Mouse (Mus musculus) kidney, adult 11 months (tissue): ENCODE measurements around the gene Sept12.
A peak's percentile ranks its signal among the peaks of the same experiment; 100 is the strongest.

Source experiments
- DNase-seq: peaks from one replicate; pipeline ENCODE4 v3.0.0; 2022

The Sept12 gene

DNA sequence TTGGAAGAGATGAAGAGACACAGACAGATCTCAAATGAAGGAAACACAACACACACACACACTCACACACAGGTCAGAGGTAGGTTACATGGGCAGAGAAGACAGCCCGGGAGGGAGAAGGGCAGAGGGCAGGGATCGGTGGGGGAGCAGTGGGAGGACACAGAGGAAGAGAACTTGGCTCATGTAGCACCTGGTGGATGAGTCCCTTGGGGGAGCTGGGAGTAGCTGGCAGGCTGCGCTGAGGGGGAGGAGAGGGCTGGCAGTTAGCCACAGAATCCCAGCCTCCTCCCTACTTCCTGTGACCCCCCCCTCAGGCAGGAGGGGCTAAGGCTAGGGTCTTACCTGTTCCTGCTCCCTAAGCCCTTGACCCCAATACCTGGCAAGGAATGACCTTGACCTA lies at the start of gene Sept12:
Gene Sept12 (minus strand): TSS at position 300 of the 400 bp plus-strand sequence.
- no peak for DNase-seq

DNA sequence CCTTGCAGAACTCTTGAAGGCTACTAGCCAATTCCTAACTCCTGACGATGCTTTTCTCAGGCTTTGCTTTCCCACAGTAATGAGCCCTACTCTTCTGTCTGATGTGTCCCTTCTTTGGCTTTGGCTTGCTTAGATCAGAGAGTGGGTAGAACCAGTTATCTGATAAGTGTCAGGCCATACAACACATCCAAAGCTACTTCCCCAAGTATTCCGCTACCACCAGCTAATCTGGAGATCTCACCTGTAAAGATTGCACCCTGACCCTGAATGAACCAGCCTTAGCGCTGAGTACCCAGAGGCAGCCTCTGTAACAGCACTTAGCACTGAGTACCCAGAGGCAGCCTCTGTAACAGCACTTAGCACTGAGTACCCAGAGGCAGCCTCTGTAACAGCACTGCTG lies 47.7 kb upstream of the Sept12 start:
- DNase-seq = no peak

DNA sequence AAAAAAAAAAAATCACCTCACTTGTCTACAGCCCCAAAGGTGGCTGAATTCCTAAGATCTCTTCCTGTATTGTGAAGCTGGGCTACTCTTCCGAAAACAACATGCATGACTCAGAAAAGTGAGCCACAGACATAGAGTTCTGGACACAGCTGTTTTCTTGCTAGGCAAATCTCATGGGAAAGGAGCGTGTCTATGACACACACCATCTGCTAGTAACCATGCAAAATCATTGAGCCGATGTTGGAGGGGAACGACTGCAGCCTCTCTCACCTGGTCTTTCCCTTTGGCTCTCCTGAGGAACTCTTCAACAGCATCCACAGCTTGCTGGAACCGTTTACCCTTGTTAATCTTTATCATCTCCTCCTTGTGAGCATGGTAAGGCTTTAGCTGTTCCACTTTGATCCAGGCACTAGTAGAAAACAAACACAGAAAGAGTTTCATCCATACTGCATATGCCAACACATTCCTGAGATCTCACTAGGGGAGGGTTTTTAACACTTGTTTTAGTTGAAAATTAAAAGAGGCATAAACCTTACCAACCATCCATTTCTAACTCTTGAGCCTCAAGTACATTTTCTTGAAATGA lies 39.1 kb upstream of the Sept12 start:
- peak; percentile 20 for DNase-seq

DNA sequence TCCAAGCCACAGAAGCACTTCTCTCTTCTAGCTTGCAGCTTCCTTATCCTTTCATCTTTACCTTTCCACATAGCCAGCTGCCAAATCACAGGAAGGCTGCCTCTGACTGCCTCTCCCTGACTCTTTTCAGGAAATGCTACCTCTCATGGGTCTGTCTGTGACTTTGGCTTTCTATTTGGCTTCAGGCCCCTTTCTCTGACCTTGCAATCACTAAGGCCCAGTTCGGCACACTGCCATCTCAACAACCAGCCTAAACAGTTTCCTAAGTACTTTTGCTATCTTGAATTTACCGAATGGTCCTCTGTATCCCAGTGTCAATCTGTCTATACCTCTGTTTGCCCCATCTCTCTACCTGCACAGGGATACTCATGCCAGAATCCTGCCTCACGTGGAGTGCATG lies 37.9 kb upstream of the Sept12 start:
- DNase-seq = no peak

DNA sequence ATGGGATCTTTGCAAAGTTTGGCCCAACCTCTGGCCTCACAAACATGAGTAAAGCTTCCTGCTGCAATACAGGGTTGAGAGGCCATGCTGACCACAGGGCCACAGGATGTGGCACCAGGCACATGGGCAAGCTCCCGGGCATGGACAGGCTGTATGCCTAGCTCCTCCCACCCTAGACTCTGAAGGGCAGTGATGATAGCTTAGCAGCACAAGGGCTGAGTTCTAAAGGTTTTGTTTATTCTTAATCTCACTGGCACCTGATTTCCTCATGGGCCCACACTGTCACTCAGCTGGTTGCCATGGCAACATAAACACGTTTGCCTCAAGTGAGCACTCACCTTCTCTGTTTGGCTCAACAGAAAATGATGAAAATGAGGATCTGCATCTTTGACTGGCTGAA lies 32.2 kb upstream of the Sept12 start:
- no peak for DNase-seq

DNA sequence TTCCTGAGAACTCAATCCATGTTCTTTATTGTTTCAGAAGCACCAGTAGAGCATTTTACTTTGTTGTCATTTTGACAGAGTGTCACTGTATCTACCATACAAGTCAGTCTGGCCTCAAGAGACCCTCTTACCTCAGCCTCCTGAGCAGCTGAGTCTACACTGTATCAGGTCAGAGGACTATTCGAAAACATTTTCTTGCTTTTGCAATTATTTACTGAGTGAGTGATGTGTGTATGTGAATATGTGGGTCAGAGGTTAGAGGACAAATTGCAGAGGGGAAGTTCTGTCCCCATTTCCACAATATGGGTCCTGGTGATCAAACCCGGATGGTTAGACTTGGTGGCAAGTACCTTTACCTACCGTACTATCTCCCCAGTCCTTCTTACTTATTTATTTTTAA lies 26.4 kb upstream of the Sept12 start:
- DNase-seq = no peak

DNA sequence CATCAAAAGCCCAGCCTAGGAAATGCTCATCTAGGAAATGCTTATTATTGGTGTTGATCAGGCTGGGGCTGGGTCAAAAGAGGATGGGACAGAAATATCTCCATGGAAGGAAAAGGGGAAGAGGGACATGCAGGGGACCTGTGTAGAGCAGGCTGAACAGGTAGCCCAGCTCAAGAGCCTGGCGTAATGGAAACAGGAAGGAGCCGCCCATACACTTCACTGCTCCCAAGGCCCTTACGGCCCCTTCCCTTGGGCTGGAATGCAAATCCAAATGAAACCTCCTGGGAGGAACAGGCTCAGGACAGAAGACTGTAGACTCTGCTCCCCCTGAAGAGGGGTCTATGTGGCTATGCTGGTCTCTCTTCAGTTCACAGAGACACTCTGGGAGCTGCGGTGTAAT lies 16.9 kb upstream of the Sept12 start:
- no peak for DNase-seq

DNA sequence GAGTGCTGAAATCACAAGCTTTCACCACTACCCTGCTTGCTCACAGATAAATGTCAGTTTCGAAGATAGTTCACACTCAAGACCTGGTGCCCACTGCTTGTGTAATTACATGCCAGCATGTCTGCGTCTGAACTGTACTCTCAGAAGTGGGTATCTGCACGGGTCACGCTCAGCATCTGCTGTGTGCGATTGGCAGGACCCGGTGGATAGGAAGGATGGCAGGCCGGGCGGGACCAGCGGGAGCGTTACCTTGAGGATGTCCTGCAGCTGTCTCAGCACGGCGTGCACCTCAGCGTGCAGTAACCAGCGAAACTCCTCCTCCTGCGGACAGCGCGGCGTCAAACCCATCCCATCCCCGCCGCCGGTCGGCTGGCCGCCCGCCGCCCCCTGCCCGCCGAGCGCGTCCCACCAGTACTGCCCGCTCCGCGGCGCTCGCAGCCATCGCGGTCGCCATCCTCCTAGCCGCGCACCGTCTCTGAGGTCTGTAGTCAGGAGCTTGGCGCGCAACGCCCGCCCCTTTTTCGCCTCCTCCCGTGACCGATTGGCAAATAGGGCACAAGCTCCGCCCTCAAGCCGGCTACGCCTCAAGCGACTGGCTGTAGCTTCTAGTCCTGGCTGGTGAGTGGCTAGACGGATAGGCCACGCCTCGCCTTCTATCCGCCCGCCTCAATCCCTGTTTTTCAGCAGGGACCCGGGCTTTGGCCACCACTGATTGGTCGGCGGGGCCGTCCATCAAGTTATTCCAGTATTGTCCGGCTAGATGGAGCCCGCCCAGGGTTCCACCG lies 15.6 kb upstream of the Sept12 start, which contains the start of gene Rogdi:
Gene Rogdi (minus strand): TSS at position 500 of the 785 bp plus-strand sequence.
- DNase-seq = peak; percentile 100

DNA sequence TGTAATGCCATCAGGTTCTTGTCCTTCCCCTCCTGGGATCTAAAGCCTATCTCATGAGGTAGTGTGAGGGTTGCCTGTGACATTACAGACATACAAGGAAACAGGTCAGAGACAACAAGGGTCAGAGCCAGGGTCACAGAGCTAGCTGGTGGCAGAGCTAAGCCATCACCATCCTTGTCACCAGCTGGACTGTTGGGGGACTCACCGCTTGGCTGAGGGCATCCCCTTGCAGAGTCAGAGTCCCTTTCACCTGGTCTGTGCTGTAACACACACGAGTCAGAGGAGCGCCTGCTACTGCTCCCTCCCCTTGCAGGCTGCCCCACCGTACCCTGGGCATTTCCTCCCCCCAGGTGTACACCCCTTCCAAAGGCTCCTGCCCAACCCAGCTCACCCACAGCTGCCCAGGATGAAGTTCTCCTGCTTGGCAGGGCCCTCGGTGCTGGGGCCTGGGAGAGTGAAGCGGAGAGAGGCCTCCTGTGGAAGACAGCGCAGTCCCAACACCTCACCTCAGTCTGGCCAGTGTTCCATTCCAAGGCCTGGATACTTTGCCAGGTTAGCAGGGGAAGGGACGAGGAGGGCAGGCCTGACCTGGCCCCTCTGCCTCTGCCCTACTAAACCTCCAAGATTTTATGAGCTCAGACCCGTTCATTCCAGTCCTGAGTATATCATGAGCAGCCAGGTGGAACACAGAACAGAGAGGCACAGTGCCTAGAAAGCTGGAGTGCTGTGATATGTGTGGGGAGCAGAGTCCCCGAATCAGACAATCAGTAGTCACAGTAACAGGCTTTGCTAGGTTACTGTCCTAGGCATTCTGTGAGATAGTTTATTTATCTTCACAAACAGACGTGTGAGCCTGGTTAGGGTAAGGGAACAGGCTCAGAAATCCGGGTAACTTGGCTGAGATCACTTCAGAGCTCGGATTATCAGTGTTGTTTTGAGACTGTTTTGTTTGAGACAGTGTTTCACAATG lies 14.7 kb upstream of the Sept12 start:
- DNase-seq = peak; percentile 70

DNA sequence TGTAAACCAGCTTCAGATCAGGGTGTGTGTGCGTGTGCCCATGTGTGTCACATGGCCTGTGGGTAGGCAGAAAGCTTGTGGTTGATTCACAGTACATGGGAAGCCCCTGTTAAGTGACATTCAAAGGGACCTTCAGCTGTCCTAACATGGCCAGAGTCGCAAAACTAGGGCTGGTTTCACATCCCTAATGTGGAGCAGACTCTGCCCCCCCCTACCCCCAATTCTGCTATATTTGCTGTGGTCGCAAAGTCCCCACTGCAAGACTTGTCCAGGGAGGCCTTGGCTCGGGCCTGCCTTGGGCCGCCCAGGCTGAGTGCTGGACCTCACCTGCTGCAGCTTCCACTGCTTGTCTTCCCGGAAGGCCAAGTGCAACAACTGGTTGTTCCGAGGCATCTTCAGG lies 13.6 kb upstream of the Sept12 start:
- no peak for DNase-seq

DNA sequence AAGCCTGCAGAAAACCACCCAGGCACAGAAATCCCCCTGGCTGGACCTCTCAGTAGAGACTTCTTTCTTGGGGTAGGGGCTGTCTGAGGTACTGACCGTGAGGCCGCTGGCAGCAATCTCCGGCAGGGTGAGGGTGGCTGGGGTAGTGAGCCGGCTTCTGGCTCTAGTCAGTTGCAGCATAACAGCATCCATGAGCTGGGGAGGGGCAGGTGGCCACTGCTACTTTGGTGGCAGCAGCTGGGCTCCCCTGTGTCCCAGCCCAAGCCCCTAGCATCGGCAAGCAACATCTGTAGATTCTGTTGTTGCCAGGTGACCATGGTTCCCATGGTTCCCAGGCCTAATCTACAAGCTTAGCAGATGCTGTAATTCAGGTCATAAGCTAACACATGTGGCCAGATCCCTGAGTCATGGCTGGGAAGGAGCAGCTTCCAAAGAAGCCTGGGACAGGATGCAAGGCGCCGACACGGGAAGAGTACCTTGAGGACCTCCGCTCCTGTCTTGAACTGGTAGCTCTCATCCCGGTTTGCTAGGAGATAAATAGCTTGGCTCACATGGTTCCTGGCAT lies 12.8 kb upstream of the Sept12 start:
- DNase-seq = no peak

DNA sequence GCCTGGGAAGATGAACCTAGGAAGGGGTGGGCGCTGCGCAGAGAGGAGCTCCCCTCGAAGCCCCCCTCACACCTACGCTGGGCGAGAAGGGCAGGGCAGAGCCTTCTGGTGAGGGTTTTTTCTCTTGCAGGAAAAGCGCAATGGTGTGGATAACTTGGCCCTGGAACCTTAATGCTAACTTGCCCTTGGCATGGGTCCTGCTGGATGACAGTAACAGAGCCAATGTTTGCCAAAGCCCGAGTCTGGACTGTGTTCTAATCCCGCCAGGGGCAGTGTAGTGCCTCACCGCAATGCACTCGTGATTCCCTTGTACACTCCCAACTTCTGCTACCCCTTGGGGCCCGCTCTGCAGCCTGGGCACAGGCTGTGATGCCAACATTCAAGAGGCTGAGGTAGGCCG lies 10.4 kb upstream of the Sept12 start:
- peak; percentile 69 for DNase-seq

DNA sequence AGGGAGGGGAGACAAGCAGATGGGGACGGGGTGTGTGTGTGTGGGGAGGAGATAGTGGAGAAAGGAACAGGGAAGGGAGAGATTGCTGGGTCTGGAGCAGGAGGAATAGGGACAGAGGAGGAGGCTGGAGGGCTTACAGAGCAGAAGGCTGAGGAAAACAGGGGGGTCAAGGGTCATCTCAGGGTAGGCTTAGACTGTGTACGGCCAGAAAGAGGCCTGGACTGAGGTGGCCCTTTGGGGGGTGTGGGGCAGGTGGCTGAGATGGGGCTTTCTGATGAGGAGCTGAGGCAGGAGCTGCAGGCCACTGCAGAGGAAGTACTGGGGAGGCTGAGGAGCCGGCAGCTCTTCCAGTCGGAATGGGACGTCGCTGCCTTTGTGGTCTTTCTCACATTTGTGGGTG lies 9.8 kb upstream of the Sept12 start:
- peak; percentile 23 for DNase-seq

DNA sequence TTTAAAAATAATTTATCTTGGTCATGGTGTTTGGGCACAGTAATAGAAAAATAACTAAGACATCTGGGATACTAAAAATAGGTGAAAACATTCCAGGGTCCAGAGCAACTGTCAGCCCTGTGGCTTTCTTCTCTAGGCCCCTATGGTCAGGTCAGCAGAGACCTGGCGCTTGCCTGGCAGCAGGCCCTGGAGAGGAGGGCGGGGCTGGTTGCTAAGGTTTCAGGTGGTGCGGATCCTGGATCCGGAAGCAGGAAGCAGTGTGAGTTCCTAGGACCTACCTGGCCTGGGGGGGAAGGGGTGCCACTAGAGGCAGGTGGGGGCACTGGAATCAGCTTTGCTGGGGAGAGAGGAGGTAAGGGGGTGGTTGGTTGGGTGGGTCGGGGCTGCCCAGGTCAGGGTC lies 9.4 kb upstream of the Sept12 start, which contains the start of gene Smim22:
Gene Smim22 (plus strand): TSS at position 222 of the 400 bp plus-strand sequence.
- DNase-seq = peak; percentile 87

DNA sequence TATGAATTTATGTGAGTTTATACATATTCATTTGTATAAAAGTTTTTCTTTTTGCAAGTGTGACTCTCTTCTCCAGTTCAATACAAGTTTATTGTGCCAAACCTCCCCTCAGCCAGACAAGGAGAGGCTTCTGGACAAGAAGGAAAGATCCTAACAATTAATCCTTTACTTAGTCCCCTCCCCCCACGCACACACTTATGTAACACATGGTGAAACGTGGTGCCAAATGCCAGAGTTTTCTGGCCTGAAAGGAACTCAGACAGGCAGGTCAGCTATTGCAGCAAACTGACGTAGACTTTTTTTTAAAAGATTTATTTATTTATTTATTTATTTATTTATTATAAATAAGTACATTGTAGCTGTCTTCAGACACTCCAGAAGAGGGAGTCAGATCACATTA lies 3.0 kb upstream of the Sept12 start:
- peak; percentile 57 for DNase-seq

DNA sequence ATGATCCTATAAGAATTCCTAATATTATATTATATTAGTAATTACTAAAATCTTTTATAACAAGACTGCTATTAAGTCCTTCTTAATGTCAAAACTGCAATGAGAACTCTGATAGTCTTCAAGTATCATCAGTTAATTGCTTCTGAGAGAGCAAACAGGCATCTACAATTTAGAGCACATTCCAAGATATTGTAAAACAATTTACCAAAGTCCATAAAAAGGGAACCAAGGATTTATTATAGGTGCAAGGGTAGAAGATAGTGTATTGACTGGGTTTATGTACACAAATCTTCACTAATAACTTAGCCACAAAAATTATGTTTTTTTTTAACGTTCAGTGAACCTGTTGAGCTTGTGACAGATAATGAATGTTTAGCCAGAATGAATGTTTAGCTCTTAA lies 1.3 kb upstream of the Sept12 start:
- DNase-seq = no peak

DNA sequence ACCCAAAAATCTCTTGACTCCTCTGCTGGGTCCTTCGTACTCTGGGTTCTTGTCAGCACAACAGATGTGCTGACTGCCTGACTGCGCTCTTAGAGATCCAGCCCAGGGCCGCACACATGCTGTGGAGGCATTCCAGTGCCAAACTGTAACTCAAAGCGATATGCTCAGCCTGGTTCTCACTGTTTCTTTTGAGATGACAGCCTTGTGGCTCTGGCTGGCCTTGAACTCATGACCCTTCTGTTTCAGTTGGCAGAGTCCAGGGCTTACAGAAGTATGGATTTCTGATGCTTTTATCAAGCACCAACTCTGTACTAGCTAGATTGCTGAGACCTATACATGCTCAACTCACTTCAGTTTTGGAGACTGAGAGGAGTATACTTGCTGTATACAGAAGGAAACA lies 4.4 kb downstream of the Sept12 start:
- no peak for DNase-seq

DNA sequence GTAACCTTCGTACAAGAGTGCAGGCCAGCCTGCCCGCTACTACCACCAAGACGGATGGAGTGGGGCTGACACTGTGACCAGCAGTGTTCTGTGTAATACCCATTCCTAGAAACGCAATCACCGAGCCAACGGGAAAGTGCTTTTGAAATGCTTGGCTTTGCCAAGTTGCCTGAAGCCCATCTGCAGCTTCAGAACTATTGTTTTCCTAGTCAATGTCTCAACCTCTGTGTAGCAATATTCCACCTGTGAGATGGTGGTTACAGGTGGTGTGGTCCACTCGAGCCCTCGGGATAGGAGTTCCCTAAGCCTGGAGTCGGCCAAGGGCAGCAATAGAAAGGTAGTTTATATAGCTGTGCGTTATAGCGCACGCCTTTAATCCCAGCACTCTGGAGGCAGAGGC lies 12.9 kb downstream of the Sept12 start:
- no peak for DNase-seq

DNA sequence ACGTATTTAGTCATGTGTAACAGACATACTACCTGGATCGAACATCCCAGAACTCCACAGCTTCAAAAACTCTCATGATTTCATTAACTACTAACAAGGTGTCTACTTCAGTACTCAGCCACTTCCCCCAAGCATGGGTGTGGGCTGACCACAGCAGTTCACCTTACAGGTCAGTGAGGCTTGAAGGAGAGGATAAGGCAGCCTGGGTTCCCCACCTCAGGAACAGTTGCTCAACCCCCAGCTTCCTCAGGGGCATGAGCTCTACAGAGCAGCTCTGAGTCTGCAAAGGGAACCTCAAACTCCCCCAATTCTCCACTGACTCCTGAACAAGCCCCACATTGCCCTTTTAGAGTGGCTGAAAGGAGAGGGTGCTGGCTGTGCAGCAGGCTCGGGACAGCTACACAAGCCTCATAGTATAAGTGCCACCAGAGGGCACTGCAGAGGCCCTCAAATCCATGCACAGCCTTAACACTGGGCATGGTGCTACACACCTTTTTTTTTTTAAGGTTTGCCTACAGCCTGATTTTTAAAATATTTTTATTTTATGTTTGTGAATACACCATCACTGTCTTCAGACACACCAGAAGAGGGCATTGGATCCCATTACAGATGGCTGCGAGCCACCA lies 17.8 kb downstream of the Sept12 start:
- peak; percentile 30 for DNase-seq

DNA sequence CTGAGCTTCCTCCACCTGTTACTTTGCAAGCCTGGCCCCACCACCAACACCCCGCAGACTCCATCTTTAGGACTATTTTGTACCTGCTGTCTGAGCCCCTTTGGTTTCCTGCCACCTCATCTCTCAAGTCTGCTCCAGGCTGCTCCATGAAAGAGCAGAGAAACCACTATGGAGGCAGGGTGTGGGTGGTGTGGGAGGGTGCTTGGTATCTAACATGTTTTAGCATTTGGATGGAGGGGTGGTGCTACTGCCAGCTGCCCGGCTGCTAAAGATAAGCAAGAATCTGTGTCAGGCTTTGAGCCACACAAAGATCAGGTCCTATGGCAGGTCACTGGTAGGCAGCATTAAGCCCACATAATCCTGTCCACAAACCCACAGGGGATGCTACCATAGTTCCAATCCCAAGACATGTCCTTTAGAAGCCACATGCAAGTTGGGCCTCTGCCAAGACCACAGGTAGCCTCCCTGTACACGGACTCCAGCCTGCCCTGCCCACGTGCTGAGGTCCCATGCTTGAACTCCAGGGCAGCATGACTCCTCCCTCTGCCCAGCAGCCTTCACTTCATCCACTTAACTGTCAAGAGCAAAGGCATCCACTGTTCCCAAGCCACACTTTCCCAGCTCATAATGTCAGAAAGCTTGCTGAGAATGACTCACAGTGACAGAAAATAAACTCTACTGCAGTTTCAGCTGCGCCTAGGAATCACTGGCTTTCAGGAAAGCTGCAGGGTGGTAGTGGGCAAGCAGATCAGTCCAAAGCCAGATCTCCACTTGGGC lies 19.2 kb downstream of the Sept12 start:
- peak; percentile 36 for DNase-seq

DNA sequence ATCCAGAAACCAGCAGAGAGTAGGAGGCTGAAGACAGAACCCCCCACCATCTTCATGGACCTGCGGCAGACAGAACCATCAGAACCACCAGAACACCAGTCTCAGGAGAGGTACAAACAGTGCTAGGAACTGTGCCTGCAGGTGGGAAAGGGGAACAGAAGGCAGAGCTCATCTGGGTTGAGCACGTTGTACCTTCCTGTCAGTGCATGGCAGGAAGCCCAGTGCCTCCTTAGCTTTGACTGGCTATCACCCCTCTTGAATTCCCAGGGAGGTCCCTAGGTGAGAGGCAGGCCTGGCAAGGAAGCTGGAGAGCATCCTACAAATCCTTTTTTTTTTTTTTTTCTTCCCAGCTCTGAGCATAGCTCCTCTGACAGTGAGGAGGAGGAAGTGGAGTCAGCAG lies 21.5 kb downstream of the Sept12 start:
- DNase-seq = no peak

DNA sequence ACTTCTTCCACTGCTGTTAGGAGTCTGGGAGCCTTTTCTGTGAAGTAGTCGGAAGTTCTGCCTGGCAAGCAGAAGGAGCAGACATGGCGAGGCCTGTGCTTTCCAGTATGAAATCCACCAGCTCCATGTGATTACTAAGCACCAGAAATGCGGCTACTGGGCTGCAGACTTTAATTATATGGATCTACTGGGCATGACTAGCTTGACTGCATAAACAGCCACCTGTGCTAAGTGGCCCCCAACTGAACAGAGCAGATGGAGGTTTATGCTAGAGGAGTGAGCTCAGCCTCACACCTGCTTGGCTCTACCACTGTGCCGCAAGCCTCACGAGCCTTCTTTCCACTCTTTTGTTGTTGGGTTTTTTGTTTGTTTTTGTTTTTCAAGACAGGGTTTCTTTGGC lies 23.1 kb downstream of the Sept12 start:
- DNase-seq = no peak
